Mouse (Mus musculus): ENCODE measurements around the gene Glis3. TPM values are rescaled to one million over a fixed set of nuclear protein-coding genes. Genes with fewer than 3 reads are reported as not detected.

Glis3 gene
- total RNA-seq, 2 experiments from 2014 or later: 7.8 to 8.1 TPM

GRCm38 (mm10) chr19:28495926-28496325 is 184.0 kb downstream of the Glis3 start:
- no peak for DNase-seq (ENCODE audit: low spot score in 2 of 2)

- DNase-seq (ENCODE audit: low spot score in 2 of 2): no peak
Measured at GRCm38 (mm10) chr19:28493605-28494260, 186.1 kb downstream of the Glis3 start.

DNA sequence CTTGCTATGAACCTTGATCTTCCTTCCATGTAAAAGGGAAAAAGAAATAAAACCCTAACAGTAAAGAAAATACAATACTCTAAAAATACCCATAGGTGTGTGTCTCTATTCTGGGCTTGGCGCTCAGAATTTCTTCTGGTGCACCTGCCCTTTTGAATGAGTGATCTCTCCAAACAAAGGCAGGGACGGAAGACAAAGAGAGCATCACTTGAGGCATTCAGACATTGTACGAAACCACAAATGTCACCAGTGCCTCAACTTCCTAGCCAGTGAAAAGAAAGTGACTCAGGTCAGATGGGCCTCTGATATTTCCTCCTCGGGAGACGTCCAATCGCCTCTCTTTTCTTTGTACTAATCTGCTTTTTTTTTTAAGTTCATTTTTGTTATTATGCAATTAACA is 201.8 kb downstream of the Glis3 start:
- no peak for DNase-seq (ENCODE audit: low spot score in 2 of 2)

DNA sequence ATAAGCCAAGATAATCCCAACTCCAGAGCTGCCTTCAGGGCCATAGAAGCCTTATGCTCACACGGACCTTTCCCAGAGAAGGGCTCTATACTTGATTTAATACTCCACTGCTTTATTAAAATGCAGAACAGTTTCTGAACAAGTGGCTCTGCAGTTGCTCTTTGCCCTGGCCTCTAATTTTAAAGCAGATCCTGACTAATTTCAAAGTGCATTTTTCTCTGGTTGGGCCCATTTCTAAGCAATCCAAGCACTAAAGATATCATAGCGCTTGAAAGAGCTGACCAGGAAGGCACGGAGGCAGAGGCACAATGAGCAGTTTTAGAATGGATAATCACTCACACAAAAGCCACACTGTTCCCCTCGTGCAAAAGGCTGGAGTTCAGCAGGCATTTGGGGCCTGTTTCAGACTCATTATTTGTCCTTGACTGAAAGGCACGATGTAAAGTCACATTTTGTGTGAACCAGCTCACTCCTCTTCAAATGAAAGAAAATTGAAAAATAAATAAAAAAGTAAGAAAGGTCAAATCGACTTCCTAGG is 202.5 kb downstream of the Glis3 start:
- DNase-seq (ENCODE audit: low spot score in 2 of 2): no peak

GRCm38 (mm10) chr19:28473621-28474020 is 206.3 kb downstream of the Glis3 start:
- DNase-seq (ENCODE audit: low spot score in 2 of 2): no peak

DNA sequence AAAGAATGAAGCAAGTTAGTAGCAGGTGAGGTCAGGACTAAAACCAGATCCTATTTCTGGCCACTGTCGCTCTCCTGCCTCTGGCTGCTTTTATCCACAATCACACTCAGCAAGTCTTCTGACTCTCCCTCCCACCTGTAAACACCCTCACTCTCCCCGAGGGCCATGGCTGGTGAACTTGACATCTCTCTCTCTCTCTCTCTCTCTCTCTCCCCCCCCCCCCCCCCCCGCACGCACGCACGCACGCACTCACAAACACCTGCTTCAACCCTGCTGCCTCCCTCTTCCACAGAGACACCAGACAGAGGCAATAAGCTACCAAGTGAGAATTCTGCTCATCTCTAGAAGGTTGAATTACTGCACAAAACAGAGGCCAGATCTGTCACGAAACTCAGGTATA is 208.7 kb downstream of the Glis3 start:
- DNase-seq (ENCODE audit: low spot score in 2 of 2): no peak

GRCm38 (mm10) chr19:28465779-28466178 is 214.1 kb downstream of the Glis3 start:
- DNase-seq (ENCODE audit: low spot score in 2 of 2): no peak

GRCm38 (mm10) chr19:28454331-28454730 is 225.5 kb downstream of the Glis3 start:
- no peak for DNase-seq (ENCODE audit: low spot score in 2 of 2)

- no peak for DNase-seq (ENCODE audit: low spot score in 2 of 2)
Measured at GRCm38 (mm10) chr19:28452951-28453520, 226.8 kb downstream of the Glis3 start.

GRCm38 (mm10) chr19:28448811-28449210 is 231.1 kb downstream of the Glis3 start:
- DNase-seq (ENCODE audit: low spot score in 2 of 2): no peak

DNA sequence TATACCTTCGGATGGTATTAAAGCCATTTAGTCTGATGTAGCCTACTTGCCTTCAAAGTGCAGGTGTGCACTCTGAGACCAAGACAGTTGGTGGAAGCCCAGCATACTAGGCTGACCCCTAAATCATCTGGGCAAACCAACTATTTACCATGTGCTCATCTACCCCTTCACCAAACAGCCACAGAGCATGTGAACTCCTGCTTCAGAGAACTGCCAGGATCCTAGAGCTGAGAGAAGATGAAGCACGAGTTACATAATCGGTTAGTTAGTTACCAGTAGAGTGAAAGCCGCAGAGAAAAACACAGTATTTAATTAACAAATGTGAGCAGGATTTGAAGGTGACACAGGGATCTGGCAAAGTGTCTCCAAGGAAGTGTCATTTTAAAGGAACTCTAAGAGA is 237.7 kb downstream of the Glis3 start:
- DNase-seq (ENCODE audit: low spot score in 2 of 2): no peak

- no peak for DNase-seq (ENCODE audit: low spot score in 2 of 2)
Measured at GRCm38 (mm10) chr19:28436457-28437148, 243.3 kb downstream of the Glis3 start.

GRCm38 (mm10) chr19:28428220-28428816 is 251.6 kb downstream of the Glis3 start:
- no peak for DNase-seq (ENCODE audit: low spot score in 2 of 2)

- no peak for DNase-seq (ENCODE audit: low spot score in 2 of 2)
Measured at GRCm38 (mm10) chr19:28424180-28424579, 255.7 kb downstream of the Glis3 start.

GRCm38 (mm10) chr19:28422939-28423338 is 256.9 kb downstream of the Glis3 start:
- DNase-seq (ENCODE audit: low spot score in 2 of 2): no peak

GRCm38 (mm10) chr19:28416069-28416468 is 263.8 kb downstream of the Glis3 start:
- no peak for DNase-seq (ENCODE audit: low spot score in 2 of 2)

DNA sequence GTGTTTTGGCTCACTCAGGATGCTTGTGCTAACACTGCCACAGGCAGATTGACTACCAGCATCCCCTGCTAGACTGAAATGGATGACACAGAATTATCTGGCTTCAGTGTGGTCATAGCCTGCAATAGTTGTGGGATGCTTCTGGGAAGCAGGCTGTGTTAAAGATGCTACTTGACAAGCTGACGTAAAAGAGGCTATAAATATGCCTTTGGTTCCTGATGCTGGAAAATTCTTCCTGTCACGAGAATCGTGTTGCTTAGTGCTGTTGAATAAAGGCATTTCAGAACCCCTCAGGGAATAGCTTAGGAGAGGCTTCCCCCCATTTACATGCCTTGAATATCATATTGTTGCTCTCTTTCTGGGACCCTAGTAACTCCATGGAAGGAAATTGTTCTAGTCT is 271.1 kb downstream of the Glis3 start:
- DNase-seq (ENCODE audit: low spot score in 2 of 2): no peak

DNA sequence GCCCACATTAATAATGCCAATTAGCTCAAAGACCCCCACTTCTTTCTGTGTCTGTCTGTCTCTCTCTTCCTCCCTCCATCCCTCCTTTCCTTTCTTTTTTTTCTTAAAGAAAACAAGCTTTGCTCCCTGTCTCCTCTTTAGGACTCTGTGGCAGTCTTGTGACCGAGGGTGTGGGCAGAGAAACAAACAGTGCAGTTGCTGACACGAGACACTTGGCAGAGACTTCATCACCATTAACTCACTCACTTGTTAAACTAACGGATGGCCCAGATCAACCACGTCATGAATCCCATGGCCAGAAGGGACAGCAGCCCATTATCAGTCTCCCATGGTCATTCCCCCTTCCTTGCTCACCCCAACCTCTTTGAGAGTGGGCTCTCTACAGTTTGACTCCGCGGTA is 276.9 kb downstream of the Glis3 start:
- DNase-seq (ENCODE audit: low spot score in 2 of 2): no peak

DNA sequence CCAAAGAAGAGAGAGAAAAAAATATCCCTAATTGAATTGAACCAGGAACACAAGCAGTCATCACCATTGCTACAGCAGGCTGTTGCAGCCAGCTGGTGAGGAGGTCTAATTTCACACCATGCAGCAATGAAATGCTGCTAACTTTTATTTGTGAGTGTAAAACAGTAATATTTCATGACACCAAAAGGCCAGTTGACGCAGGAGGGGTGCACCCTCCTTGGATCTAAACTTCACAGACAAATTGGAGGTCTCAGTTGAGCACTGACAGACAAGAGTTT is 284.4 kb downstream of the Glis3 start:
- no peak for DNase-seq (ENCODE audit: low spot score in 2 of 2)

- no peak for DNase-seq (ENCODE audit: low spot score in 2 of 2)
Measured at GRCm38 (mm10) chr19:28394826-28395583, 284.9 kb downstream of the Glis3 start.

GRCm38 (mm10) chr19:28393766-28394165 is 286.1 kb downstream of the Glis3 start:
- DNase-seq (ENCODE audit: low spot score in 2 of 2): no peak

All from adrenal gland, adult 18-20 months (tissue).